Mouse (Mus musculus): ENCODE data around the gene Zswim4.

The Zswim4 gene

DNA sequence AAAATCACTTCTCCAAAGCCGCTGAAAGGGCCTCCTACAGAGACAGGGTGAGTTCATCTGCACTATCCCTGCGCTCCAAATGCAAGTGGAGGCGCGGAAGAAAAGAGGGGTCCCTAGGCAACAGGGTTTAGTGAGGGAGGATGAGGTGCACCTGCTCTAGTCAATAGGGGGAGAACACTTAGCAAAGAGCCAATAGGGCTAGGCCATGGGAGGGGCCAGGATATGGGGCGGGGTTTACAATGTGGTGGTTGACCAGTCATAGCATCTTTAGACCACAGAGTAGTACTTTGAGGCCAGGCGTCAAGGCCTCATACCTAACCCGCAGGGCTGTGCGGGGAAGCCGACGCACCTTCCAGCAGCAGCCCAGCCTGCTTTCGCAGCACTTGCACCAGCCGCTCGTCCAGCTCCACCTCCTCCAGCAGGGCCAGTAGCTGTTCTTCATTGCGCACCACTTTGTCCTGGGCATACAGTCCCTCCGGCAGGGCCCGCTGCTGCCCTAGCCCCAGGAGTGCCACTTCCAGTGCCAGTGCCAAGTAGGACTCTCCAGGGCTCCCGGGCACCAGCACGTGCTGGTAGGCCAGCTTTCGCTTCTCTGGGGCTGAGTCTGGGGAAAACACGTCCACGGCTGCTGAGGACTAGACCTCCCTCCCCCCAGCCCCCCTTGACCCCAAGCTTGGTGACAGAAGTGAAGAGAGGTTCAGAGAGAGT, 13.4 kb downstream of the Zswim4 start:
- no peak for DNase-seq (ENCODE audit: low read depth, low spot score)

DNA sequence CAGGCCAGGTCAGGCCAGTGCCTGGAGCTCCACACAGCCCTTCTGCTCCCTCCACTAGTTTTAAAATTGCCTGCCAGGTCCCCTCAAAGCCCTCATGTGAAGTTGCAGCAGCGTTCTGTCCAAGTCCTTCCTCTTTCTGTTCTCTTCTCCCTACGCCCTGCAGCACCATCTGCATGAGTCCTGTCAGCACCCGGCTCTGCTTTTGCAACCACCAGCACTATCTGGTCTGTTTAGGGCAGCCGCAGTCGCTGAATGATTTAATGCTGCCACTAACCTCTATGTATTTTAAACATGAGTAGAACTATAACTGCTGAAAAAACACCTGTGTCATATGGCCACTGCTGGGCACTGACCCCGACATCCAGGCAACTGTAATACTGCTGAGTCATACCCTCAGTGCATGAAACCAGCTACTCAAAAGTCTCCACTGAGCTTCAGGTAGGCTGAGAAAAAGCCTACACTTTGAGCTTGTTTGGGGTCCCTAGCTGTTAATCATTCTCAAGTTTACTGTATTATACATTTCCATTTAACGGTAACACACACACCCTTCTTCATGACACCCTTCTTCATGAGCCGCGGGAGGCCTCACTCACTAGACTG, 14.2 kb downstream of the Zswim4 start:
- no peak for DNase-seq (ENCODE audit: low read depth, low spot score)

DNA sequence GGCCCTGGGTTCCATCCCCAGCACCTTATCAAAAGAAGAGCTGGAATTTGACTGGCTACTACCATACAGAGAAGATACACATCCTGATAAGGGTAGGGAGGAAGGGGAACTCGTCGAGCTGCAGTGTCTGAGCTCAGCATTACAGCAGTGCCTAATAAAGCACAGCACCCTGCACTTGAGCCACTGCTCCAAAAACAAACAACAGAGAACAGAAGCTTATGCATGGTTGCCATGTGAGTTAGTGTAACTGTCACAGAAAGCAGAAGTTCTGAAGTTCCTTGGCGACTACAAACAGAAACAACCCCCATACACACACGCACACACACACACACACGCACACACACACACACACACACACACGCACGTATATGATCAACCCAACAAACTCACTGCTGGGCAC, 16.8 kb downstream of the Zswim4 start:
- no peak for DNase-seq (ENCODE audit: low read depth, low spot score)

DNA sequence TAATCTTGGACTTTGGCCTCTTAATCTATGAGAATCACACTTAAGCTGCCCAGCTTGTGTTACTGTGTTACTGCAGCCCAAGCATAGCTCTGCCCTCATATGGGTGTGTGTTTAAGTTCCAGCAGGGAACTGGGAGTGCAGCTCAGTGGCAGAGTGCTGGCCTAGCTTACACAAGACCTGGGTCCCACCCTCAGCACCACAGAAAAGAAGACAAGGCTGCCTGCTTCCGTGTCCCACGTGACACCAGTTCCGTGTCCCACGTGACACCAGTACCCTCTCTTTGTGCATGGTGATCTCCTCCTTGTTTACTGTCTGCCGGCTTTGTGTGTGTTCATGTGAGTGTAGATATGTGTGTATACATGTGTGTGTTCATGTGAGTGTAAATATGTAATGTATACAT, 18.7 kb downstream of the Zswim4 start:
- DNase-seq (ENCODE audit: low read depth, low spot score): no peak

DNA sequence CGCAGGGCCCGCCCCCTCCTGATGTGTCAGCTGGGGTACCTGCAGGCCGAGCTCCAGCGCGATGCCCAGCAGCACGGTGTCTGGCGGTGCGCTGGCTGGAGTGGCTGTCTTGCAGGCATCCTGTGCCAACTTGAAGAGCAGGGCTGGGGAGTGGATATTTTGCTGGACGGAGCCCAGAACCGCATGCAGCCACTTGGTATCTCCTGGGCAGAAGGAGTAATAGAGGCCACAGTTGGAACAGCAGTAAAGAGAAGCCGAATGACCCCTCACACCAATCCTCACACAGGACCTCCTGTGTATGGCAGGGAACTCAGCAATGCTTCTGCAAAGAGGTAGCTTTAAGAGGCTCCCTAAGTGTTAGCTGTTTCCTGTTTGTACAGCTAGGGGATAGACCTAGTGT, 19.6 kb downstream of the Zswim4 start:
- no peak for DNase-seq (ENCODE audit: low read depth, low spot score)

DNA sequence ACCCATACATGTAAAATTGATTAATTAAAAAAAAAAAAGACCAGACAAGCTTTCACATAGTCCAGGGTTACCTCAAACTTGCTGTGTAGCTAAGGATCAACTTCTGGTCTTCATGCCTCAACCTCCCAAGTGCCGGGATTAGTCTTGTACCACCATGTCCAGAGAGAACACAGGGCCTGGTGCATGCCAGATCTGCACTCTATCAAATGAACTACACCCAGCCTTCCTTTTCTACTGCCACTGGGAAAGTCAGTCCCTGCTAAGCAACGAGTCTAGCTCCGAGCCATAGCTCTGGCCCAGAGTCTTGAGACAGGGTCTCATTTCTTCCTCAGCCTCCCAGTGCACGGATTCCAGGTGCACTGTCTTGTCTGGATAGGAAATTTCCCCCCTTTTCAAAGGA, 23.6 kb downstream of the Zswim4 start:
- DNase-seq (ENCODE audit: low read depth, low spot score): no peak

DNA sequence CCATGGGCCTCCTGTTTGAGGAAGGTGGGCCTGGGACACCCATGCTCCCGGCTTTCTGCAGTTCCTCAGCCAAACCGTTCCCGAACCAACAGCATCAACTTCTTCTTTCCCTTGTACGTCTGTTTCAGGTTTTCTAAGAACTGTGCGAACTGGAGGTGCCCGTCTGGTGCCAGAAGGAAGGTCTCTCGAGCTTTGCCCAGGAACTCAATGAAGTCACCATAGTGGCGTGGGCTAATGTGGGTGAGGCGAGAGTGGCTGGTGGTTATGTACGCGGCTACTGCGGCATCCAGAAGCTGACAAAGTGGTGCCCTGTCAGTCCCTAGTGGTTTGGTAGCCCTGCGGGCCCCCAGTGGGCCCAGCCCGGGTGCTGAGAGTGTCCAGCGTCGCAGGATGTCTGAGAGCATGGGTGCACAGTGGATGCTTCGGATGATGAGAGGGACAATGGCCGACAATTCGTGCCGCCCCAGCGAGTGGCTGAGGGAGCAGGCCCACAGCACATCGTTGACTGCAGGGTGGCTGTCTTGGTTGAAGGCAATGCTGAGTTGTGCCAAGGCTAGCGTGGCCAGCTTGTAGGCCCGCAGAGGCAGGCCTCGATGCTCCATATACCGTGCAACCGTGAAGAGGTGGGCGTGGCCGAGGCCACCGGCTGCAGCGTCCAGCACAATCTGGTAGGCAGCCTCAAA, 24.8 kb downstream of the Zswim4 start:
- DNase-seq (ENCODE audit: low read depth, low spot score): no peak

DNA sequence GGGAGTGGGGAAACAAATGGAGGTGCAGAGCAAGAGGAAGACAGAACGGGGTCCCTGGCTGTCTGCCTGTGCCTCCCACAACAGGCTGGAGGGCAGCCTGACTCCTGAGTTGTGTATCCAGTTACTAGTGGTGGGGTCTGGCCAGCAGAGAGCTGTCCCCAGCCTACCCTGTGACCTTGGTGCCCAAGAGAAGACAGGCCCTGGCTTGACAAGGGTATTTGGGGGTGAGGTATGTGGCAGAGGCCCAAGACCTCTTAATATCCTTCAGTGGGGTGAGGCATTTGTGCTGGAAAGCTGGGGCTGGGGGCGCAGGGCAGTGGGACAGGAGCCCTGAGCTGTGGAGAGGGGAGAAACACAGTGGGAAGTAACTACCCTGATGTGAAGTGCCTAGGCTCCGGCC, 25.7 kb downstream of the Zswim4 start:
- DNase-seq (ENCODE audit: low read depth, low spot score): no peak

DNA sequence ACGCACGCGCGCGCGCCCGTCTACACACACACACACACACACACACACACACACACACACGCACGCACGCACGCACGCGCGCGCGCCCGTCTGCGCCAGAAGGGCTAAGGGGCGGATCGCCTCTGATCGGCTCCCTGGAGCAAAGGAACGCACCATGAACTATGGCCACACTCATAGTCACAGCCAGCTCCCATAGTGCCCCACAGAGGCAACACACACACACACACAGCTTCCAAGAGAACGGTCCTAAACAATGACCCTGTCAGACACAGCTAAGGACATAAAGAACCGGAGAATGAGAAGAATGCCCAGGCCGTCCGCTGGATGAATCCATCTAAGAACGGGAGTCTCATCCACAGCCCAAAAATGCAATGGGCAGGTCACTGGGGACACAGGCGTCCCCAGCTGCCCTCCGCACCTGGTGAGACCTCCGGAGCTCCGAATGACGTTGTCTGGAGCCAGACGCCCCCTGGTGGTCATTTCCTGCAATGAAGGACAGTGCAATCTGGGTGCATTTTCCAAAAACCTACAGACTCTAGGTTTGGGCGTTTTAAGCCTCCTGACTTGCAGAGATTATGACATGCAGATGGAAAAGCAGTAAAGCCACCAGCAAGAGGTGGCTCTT, 26.6 kb downstream of the Zswim4 start:
- DNase-seq (ENCODE audit: low read depth, low spot score): peak; percentile 79

DNA sequence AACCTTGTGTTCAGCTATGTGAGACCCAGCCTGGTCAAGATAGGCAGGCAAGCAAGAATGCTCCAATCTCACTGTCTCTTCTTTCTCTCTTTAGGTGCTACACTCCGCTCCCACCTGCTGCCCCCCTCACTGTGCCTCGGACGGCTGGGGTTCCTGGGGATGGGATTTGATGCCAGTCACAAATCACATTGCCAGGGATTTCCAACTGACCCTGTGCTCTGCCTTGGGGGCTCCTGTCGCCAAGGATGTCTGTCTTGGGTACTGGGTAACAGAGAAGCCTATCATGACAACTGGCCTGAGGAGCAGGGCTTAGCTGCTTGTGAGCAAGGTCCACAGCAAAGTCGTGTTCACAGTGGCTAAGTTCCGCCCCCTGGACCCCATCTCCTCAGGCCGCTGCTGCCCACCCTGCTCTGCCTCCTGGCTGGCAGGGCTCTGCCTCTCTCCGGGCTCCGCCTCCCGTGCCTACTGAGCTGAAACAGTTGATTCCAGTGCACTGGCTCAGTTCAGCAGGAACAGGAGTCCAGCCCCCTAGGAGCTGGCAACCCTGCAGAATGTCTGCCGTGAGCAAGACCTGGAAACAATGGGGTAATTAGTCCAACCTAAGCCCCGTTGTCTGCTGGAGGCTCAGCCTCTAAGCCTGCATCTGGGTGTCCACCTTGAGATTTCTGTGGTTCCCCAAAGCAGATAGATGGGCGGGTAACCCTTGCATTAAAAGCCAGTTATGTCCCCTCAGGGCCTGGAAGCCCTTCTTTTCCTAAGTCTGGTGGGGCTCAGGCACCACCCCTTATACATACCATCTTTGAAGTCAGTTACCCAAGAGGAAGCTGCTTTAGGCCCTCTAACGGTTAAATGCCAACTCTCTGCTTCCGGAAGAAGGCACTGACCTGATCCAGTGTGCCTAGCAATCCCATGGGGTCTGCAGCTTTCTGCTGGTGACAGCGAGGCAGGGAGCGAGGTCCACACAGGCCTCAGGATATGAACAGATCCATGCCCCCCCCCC, 28.2 kb downstream of the Zswim4 start:
- DNase-seq (ENCODE audit: low read depth, low spot score): no peak

DNA sequence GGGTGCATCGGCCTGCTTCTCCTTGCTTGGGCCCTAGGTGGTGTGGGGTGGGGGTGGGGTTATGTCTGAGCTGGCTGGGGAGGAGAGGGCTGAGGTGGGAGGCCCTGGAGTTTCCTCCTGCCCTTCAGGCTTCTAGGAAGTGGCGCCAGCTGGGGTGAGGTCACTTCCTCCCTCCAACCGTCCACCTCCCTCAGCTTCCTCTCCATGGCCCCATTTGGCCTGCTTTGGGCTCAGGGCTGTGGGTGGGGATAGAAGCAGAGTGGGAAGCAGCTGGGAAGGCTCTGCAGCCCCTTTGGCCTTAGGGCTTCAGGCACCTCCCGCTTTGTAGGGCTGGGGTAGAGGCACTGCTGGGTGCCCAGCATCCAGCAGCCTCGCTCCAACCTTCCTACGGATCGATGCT, 29.0 kb downstream of the Zswim4 start:
- no peak for DNase-seq (ENCODE audit: low read depth, low spot score)

DNA sequence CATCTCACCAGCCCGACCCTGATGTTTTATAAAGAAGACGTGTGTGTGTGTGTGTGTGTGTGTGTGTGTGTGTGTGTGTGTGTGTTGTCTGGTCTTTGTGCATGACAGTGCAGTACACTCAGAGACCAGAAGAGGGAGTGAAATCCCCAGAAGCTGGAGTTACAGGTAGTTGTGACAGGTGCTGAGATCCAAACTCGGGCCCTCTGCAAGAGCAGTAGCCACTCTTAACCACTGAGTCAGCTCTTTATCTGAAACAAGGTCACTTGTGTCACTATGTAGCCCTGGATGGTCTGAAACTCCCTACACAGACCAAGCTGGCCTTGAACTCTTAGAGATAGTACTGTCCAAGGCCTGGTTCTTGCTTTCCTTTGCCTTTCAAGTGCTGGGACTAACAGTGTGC, 30.2 kb downstream of the Zswim4 start:
- DNase-seq (ENCODE audit: low read depth, low spot score): no peak

DNA sequence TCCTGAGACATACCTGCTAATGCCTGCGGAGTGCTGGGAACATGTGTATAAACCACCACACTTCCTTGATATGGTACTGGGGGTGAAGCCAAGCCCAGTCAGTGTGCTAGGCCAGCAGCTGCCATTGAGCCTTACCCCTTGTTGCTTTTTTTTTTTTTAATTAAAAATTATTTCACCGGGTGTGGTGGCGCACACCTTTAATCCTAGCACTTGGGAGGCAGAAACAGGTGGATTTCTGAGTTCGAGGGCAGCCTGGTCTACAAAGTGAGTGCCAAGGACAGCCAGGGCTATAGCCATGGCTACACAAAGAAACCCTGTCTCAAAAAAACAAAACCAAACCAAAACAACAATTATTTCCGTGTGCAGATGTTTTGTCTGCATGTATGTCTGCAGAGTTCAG, 31.8 kb downstream of the Zswim4 start:
- DNase-seq (ENCODE audit: low read depth, low spot score): no peak

DNA sequence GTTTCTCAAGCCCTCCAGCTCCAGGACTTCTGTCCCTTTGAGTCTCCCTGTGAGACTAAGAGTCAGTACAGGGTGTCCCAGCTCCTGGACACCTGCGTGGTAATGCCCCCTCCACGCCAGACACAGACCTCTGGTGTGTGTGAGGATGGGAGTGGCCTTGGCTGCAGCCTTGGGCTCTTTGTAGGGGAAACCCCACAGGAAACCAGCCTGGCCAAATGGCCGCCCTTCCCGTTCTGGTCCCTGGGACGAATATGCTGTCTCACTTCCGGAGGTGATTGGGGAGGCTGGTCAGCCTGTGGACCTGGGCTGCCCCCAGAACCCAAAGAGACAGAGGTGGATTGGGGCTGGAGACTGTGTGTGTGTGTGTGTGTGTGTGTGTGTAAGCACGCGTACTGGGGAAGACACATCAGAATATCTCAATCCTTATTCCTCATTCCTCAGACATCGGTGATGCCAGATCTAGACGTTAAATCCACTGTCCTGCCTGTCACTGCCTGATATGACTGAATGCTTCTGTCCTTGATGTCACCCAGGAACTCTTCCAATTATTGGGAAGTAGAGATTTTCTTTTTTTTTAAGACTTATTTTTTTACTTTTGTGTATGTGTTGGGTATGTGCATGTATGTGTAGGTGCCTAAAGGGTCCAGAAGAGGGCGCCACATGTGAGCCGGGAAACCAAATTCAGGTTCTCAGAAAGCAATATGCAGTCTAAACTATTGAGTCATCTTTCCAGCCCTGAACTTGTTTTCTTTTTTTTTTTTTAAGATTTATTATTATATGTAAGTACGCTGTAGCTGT, 32.7 kb downstream of the Zswim4 start:
- DNase-seq (ENCODE audit: low read depth, low spot score): no peak

DNA sequence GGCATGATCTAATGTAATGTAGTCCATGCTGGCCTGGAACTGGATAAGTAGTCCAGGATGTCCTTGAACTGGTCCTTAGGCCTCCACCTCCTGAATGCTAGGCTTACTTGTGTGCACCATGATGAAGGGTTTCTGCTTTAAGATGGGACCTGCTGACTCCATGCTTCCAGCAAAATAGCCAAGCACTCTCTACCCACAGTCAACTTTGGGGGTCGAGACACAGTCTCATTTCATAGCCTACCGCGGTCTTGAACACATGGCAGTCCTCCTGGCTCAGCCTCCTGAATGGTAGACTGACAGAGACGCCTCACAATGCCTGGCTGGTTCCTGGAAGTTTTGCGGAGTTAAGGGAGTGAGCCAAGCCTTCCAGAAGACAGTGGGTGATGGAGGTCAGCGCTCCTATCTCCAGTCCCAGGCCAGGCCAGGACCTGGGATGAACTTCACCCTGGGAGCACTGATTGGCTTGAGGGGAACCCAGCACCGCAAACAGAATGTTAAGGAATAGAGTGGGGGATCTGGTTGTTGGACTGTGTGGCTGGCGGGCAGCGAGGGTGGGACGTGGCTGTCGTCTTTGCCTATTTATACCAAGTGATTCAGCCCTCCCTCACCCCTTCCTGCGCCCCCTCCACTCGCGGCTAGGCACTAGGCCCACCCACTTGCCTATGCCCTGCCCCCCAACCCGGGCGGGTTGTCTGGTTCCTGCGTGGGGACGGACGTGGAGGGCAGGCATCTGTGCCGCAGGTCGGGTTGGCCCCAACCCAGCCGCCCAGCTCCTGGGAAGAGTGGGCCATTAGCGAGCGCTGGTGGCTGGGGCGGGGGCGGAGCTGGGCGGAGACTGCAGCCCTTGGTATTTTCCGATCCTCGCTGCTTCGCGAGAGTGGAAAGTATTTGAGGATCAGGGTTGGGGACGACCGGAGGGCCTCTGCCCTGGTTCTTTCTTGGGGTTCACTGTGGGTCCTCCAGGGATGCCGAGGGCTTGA, 33.6 kb downstream of the Zswim4 start:
- no peak for DNase-seq (ENCODE audit: low read depth, low spot score)

DNA sequence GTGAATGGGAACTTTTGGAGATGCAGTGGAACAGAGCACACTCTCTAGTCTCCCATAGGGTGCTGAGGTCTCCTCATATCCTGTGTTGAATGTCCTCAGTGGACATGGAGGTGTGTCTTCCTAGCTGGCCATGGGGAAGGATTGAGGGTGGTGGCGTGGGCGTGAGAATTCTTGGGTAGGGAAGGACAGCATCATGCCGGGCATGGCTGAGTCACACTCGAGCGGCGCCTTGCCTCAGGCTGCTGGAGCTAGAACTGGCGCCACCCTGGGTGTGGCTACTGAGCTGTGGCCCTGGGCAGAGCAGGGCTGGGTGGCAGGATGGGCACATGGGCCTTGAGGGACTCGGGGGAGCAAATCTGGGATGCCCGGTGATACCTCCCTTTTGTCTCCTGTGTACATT, 34.4 kb downstream of the Zswim4 start:
- no peak for DNase-seq (ENCODE audit: low read depth, low spot score)

DNA sequence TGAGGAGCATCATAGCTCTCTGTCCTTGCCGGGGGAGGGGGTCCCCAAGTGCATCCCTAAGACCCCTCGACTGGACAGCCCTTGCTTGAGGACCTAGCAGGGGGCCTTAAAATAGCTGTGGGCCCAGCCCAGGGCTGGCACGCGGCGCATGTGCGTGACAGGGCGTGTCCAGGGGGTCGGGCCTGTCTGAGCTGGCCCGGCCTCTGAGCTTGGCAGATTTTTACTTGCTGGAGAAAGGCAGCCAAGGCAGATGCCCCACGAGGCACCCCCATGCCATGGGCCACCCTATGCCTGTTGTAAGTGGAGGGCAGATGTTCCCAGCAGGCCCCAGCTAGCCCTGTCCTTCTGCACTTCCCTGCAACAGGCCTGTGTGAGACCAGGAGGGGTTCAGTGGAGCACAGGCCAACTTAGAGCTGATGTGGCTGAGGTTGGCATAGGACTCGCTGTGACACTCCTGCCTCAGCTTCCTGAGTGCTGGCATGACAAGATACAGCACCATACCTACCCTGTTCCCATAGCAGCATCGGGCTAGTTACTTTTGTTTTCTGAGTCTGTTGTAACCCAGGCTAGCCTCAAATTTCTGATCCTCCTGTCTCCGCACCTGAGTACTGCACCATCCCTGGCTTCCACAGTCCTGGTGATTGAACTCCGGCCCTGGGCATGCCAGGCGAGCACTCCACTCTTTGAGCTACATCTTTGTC, 35.2 kb downstream of the Zswim4 start:
- no peak for DNase-seq (ENCODE audit: low read depth, low spot score)

DNA sequence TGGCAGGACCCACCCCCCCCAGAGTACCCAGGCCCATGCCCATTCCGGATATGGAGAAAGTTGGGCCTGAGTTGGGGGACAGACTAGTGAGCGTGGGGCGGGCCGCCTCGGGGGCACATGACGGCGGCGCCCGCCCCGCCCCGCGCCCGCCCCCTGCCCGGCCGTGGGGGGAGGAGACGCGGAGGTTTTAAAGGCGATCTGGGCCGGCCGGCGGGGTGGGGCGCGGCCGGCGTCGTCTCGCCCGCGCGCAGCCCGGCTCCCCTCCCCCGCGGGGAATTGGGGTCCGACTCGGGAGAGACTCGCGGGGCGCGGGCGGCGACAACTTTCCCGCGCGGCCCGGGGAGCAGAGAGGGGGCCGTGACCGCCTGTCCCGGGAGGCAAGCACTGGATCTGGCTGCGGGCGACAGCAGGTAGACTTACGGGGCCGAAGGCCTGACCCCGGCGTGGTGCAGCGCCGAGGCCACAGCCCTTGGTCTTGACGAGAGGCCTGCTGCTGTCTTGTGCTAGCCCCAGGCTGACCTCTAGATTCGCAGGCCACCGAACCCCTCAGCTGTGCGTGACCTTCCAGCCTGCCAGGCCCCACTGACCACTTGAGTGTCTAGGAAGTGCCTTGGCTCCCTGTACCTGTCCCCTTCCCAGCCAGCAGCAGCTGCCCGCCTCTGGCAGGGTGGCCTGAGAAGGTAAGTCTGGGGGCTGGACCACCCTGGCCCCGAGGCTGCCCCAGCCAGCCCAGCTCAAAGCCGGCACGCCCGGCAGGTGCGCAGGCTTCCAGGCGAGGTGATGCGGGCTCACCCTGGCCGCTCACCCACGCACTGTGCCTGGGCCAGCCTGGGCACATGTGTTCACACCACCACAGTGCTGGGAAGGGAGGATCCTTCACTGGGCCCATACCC, 36.0 kb downstream of the Zswim4 start:
- no peak for DNase-seq (ENCODE audit: low read depth, low spot score)

Data from forelimb bud, embryonic 11.5 days (tissue).